Mouse (Mus musculus) bone marrow, adult 2 months (tissue): Measurements from ENCODE around the gene Cldn14. TPM values are rescaled to one million over a fixed set of nuclear protein-coding genes. Genes with fewer than 3 reads are reported as not detected.

Experiments
- H3K27ac ChIP-seq: fragments of 200-500 bp; 2 replicates; pipeline ENCODE4 v1.5.1; 2012; ENCODE audit warnings: low read depth, mild to moderate bottlenecking, control low read depth, inconsistent platforms, low read length; ENCODE audit not compliant: control insufficient read depth, poor library complexity, insufficient read depth
- H3K4me1 ChIP-seq: fragments of 200-500 bp; 2 replicates; pipeline ENCODE4 v1.6.1; 2011; ENCODE audit warnings: low read length; ENCODE audit not compliant: control insufficient read depth, insufficient read depth
- H3K4me3 ChIP-seq: fragments of 200-500 bp; replicated peaks from 2 replicates; pipeline ENCODE3; 2011; ENCODE audit warnings: mild to moderate bottlenecking, low read depth, low read length, control low read depth; ENCODE audit not compliant: control insufficient read depth
- CTCF ChIP-seq: fragments of 200-500 bp; IDR thresholded peaks from 2 replicates; pipeline ENCODE4 v1.5.1; 2011; ENCODE audit warnings: low read length, control low read depth; ENCODE audit not compliant: control insufficient read depth, insufficient read depth
- POLR2A ChIP-seq: fragments of 200-500 bp; IDR thresholded peaks from 2 replicates; pipeline ENCODE4 v1.6.1; 2011; ENCODE audit warnings: low read depth, mild to moderate bottlenecking, control low read depth, low read length, borderline replicate concordance; ENCODE audit not compliant: control insufficient read depth
- WGBS: fragments of 180-500 bp; shearing (Covaris S2); methylation state at CpG from one replicate; pipeline ENCODE4 v1.1.7; 2018; 5-methylcytosine and 5-hydroxymethylcytosine counted together
- polyA plus RNA-seq: library from polyadenylated mRNA; stranded (reverse); fragments of >200 nt; gene quantifications from 2 replicates; pipeline ENCODE4 v1.2.4, GENCODE M21; 2011; ENCODE audit warnings: low replicate concordance; ENCODE audit not compliant: missing spikeins, insufficient read depth, insufficient read length

Cldn14 gene
- polyA plus RNA-seq, 1 experiment = not detected

GRCm38 (mm10) chr16:93884722-93885113, 123.9 kb downstream of the Cldn14 start:
- no peak overlapping the region for H3K27ac ChIP-seq
- TF ChIP-seq POLR2A (no peak), CTCF (no peak)
- no peaks in the 10 kb centered on the region for H3K4me1 ChIP-seq
- 42% methylated on average over 5 of the region's 5 CpGs for WGBS
- H3K4me3 ChIP-seq = peak overlapping the region; percentile 92

GRCm38 (mm10) chr16:93884086-93884721, 124.4 kb downstream of the Cldn14 start:
- Histone ChIP-seq H3K27ac (no peak overlapping the region; the same call in 1 of the 2 replicates), H3K4me1 (no peaks in the 10 kb centered on the region), H3K4me3 (peak overlapping the region; percentile 92)
- under 1% methylated on average over 43 of the region's 43 CpGs for WGBS
- TF ChIP-seq POLR2A (no peak), CTCF (no peak)

- peak within 1 kb of the TSS; percentile 92 for H3K4me3 ChIP-seq
- WGBS = under 1% methylated on average over 54 of the region's 54 CpGs
- no peak within 1 kb of the TSS; the same call in 1 of the 2 replicates for H3K27ac ChIP-seq
- TF ChIP-seq POLR2A (peak; percentile 43; the same call in 1 of the 2 replicates), CTCF (no peak)
- H3K4me1 ChIP-seq = no peaks in the 10 kb centered on the region
Measured at GRCm38 (mm10) chr16:93883423-93884085, 125.1 kb downstream of the Cldn14 start, which contains the start of gene Chaf1b. TSS of gene Chaf1b (plus strand) at chr16:93883901.

GRCm38 (mm10) chr16:93877612-93878380, 130.8 kb downstream of the Cldn14 start:
- Histone ChIP-seq H3K27ac (no peak overlapping the region), H3K4me1 (no peaks in the 10 kb centered on the region; the same call in 1 of the 2 replicates), H3K4me3 (no peak overlapping the region)
- WGBS = 76% methylated on average over 6 of the region's 6 CpGs
- TF ChIP-seq CTCF (no peak), POLR2A (no peak)

- Histone ChIP-seq H3K4me1 (no peaks in the 10 kb centered on the region; the same call in 1 of the 2 replicates), H3K4me3 (no peak overlapping the region), H3K27ac (no peak overlapping the region)
- 92% methylated on average over 13 of the region's 13 CpGs for WGBS
- TF ChIP-seq POLR2A (no peak), CTCF (no peak)
Measured at GRCm38 (mm10) chr16:93874841-93875240, 133.8 kb downstream of the Cldn14 start.

Other genes starting within 250 kb of the Cldn14 start
- 26.5 and 34.2 TPM in 2 replicates for gene Morc3, start 176.7 kb downstream of the Cldn14 start, polyA plus RNA-seq
- gene Chaf1b, start 124.9 kb downstream of the Cldn14 start, polyA plus RNA-seq = 22.1 and 39.4 TPM in 2 replicates
- not detected in 2 replicates for gene Sim2, start 76.1 kb upstream of the Cldn14 start, polyA plus RNA-seq